Mouse (Mus musculus): ENCODE measurements around the gene Wdfy2. TPM values are rescaled to one million over a fixed set of nuclear protein-coding genes. Genes with fewer than 3 reads are reported as not detected.

The Wdfy2 gene
- polyA plus RNA-seq (2014; fragmentation: Nextera tagmentation; extraction: Ambion mirVana) = 7.4 and 7.6 TPM in 2 replicates

DNA sequence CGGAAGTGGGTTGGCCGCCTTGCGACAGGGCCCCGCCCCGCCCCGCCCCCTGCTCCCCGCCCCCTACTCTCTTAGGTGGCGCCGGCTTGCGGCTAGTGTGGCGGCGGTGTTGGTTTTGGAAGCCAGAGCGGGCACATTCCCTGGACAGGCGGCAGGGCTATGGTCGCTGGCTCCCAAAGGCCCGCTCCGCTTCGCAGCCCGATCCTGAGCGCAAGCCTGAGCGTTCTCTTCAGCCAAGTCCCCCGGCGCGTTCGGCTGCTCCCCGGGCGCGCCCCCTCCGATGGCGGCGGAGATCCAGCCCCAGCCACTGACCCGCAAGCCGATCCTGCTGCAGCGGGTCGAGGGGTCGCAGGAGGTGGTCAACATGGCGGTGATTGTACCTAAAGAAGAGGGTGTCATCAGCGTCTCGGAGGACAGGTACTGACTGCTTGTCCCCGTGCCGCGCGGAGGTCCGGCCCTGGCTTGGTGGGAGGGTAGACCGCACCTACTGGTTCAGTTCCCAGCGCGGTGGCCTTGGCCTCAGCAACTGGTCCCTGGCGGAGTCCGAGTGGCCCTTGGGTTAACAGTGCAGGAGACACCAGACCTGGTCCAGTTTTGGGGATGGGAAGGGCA is at the start of gene Wdfy2:
Wdfy2 (plus strand) TSS at position 38 of the 612 bp plus-strand sequence.
- Histone ChIP-seq H3K27ac (ENCODE audit: low read depth) (0 out of 2 replicates have a peak within 1 kb of the TSS, but pooled peaks have one; percentile 54), H3K36me3 (ENCODE audit: control insufficient read depth, insufficient read depth, low read length) (no peaks in the 10 kb centered on the region), H3K4me2 (ENCODE audit: low read length) (peak within 1 kb of the TSS; percentile 70), H3K9me3 (ENCODE audit: control insufficient read depth, low read length) (no peaks in the 10 kb centered on the region), H3K27me3 (replicated peaks; ENCODE audit: control insufficient read depth, insufficient read depth, low read length) (no peaks in the 10 kb centered on the region), H3K9ac (ENCODE audit: low read length) (peak within 1 kb of the TSS; percentile 63), H3K4me1 (replicated peaks; ENCODE audit: control insufficient read depth, insufficient read depth, low read length) (peaks cover 7% of the 10 kb centered on the region; the same call in 1 of the 2 replicates), H3K4me3 (ENCODE audit: low read depth, low read length) (peak within 1 kb of the TSS; percentile 85)
- ATAC-seq (replicated peaks; ENCODE audit: low FRiP score, low TSS enrichment, low read depth) (peak; percentile 57), DNase-seq (ENCODE audit: low spot score) (peak; percentile 93)
- WGBS = under 1% methylated on average over 45 of the region's 49 CpGs

DNA sequence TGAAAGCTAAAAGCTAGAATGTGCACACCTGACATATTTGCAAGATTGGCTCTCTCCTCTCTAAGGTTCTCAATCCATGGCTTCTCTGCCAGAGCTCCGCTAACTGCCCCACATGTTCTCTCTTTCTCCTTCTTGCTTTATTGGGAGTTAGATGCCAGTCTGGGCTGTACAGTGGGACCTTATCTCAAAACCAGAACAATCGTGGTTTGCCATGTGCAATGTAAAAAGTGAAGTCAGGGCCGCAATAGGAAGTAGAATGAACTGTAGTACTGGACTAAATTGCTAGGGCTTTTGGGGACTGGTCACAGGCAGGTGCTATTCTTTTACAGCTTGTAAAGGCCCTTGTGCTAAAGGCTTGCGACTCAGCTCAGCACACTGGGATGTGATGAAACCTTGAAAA is 48.2 kb upstream of the Wdfy2 start:
- H3K9ac ChIP-seq (ENCODE audit: low read length) = no peak overlapping the region
- no peaks in the 10 kb centered on the region for H3K9me3 ChIP-seq (ENCODE audit: control insufficient read depth, low read length)
- DNase-seq (ENCODE audit: low spot score) = no peak
- H3K4me1 ChIP-seq (replicated peaks; ENCODE audit: control insufficient read depth, insufficient read depth, low read length) = no peaks in the 10 kb centered on the region
- ATAC-seq (replicated peaks; ENCODE audit: low FRiP score, low TSS enrichment, low read depth) = no peak
- no peak overlapping the region for H3K4me3 ChIP-seq (ENCODE audit: low read depth, low read length)
- no peaks in the 10 kb centered on the region for H3K36me3 ChIP-seq (ENCODE audit: control insufficient read depth, insufficient read depth, low read length)
- H3K27ac ChIP-seq (ENCODE audit: low read depth) = no peak overlapping the region
- WGBS = 70% methylated on average over 4 of the region's 4 CpGs
- H3K4me2 ChIP-seq (ENCODE audit: low read length) = no peak overlapping the region
- H3K27me3 ChIP-seq (replicated peaks; ENCODE audit: control insufficient read depth, insufficient read depth, low read length) = no peaks in the 10 kb centered on the region

- no peak for DNase-seq (ENCODE audit: low spot score)
- Histone ChIP-seq H3K4me1 (replicated peaks; ENCODE audit: control insufficient read depth, insufficient read depth, low read length) (no peaks in the 10 kb centered on the region), H3K9ac (ENCODE audit: low read length) (no peak overlapping the region), H3K4me3 (ENCODE audit: low read depth, low read length) (no peak overlapping the region), H3K9me3 (ENCODE audit: control insufficient read depth, low read length) (no peaks in the 10 kb centered on the region), H3K36me3 (ENCODE audit: control insufficient read depth, insufficient read depth, low read length) (no peaks in the 10 kb centered on the region), H3K27ac (ENCODE audit: low read depth) (no peak overlapping the region), H3K27me3 (replicated peaks; ENCODE audit: control insufficient read depth, insufficient read depth, low read length) (no peaks in the 10 kb centered on the region), H3K4me2 (ENCODE audit: low read length) (no peak overlapping the region)
- 52% methylated on average over 7 of the region's 7 CpGs for WGBS
- ATAC-seq (replicated peaks; ENCODE audit: low FRiP score, low TSS enrichment, low read depth) = no peak
Measured at GRCm38 (mm10) chr14:62795719-62796118, 41.8 kb upstream of the Wdfy2 start.

DNA sequence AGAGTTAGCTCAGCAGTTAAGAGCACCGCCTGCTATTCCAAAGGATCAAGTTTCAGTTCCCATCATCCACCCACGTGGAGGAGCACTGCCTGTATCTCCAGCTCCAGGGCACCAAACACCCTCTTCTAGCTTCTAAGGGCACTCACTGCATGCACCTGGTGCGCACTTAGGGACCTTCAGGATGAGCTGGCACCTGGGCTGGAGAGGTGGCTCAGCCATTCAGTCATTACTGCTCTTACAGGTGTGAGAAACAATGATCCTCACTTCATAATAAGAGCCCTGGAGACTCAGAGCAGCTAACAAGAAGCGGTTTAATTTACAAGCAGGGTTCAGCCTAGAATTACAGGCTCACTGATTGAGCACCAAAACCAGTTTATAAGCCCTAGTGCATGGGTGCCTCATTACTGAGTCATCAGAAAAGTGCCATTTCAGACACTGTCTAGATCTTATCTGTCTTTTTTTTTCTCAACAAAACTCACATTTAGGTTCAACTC is 38.8 kb upstream of the Wdfy2 start:
- Histone ChIP-seq H3K9ac (ENCODE audit: low read length) (no peak overlapping the region), H3K36me3 (ENCODE audit: control insufficient read depth, insufficient read depth, low read length) (no peaks in the 10 kb centered on the region), H3K4me3 (ENCODE audit: low read depth, low read length) (no peak overlapping the region), H3K27ac (ENCODE audit: low read depth) (no peak overlapping the region), H3K9me3 (ENCODE audit: control insufficient read depth, low read length) (no peaks in the 10 kb centered on the region), H3K4me1 (replicated peaks; ENCODE audit: control insufficient read depth, insufficient read depth, low read length) (no peaks in the 10 kb centered on the region), H3K27me3 (replicated peaks; ENCODE audit: control insufficient read depth, insufficient read depth, low read length) (no peaks in the 10 kb centered on the region), H3K4me2 (ENCODE audit: low read length) (peak overlapping the region; percentile 24)
- peak; percentile 64 for DNase-seq (ENCODE audit: low spot score)
- ATAC-seq (replicated peaks; ENCODE audit: low FRiP score, low TSS enrichment, low read depth) = no peak
- WGBS = 6% methylated on average over 4 of the region's 4 CpGs

DNA sequence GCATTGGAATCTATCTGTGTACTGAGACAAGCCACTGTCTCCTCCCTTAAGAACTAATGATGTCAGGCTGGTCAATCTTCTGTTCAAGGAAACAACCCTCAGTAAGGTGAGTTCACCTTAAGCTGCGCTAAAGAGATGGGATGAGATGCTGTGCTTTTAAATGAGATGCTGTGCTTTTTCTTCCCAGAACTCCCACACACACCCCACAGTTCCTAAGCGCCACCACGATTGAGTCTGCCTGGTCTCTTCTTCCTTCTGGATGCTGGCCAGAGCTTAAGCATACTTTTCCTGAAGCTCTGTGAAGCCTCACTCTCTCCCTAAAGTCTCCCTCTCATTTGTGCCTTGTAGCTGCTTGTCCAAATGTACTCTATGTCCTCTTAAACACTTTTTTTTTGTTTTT is 36.7 kb upstream of the Wdfy2 start:
- no peaks in the 10 kb centered on the region for H3K4me1 ChIP-seq (replicated peaks; ENCODE audit: control insufficient read depth, insufficient read depth, low read length)
- no peak for ATAC-seq (replicated peaks; ENCODE audit: low FRiP score, low TSS enrichment, low read depth)
- H3K36me3 ChIP-seq (ENCODE audit: control insufficient read depth, insufficient read depth, low read length) = no peaks in the 10 kb centered on the region
- no peaks in the 10 kb centered on the region for H3K27me3 ChIP-seq (replicated peaks; ENCODE audit: control insufficient read depth, insufficient read depth, low read length)
- DNase-seq (ENCODE audit: low spot score) = no peak
- no peak overlapping the region for H3K9ac ChIP-seq (ENCODE audit: low read length)
- H3K9me3 ChIP-seq (ENCODE audit: control insufficient read depth, low read length) = no peaks in the 10 kb centered on the region
- 74% methylated on average over 3 of the region's 3 CpGs for WGBS
- H3K4me2 ChIP-seq (ENCODE audit: low read length) = no peak overlapping the region
- no peak overlapping the region for H3K4me3 ChIP-seq (ENCODE audit: low read depth, low read length)
- no peak overlapping the region for H3K27ac ChIP-seq (ENCODE audit: low read depth)

GRCm38 (mm10) chr14:62803204-62803603 is 34.3 kb upstream of the Wdfy2 start:
- Histone ChIP-seq H3K9ac (ENCODE audit: low read length) (no peak overlapping the region), H3K4me3 (ENCODE audit: low read depth, low read length) (no peak overlapping the region), H3K27ac (ENCODE audit: low read depth) (no peak overlapping the region), H3K9me3 (ENCODE audit: control insufficient read depth, low read length) (no peaks in the 10 kb centered on the region), H3K4me1 (replicated peaks; ENCODE audit: control insufficient read depth, insufficient read depth, low read length) (no peaks in the 10 kb centered on the region), H3K27me3 (replicated peaks; ENCODE audit: control insufficient read depth, insufficient read depth, low read length) (no peaks in the 10 kb centered on the region), H3K4me2 (ENCODE audit: low read length) (no peak overlapping the region), H3K36me3 (ENCODE audit: control insufficient read depth, insufficient read depth, low read length) (no peaks in the 10 kb centered on the region)
- 63% methylated on average over 5 of the region's 5 CpGs for WGBS
- DNase-seq (ENCODE audit: low spot score) = no peak
- ATAC-seq (replicated peaks; ENCODE audit: low FRiP score, low TSS enrichment, low read depth) = no peak

DNA sequence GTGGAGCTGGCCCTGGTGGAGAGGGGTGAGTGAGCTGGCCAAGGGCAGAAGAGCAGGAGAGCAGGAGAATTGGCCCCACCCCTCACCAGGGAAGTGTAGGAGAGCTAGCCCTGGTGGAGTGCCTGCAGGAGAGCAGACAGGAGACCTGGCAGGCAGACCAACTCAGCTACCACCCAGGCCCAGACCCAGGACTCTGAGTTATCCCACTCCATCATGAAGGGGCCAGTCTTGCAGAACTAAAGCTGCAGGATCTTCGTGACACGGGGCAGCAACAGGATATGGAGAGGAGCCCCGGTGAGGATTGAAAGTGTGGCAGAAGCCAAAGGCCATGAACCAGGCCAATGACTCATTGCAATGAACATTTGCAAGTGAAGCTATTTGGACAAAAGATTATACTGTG is 30.6 kb upstream of the Wdfy2 start:
- WGBS = 52% methylated on average over 3 of the region's 3 CpGs
- H3K9ac ChIP-seq (ENCODE audit: low read length) = no peak overlapping the region
- H3K4me1 ChIP-seq (replicated peaks; ENCODE audit: control insufficient read depth, insufficient read depth, low read length) = no peaks in the 10 kb centered on the region
- ATAC-seq (replicated peaks; ENCODE audit: low FRiP score, low TSS enrichment, low read depth) (no peak), DNase-seq (ENCODE audit: low spot score) (no peak)
- H3K9me3 ChIP-seq (ENCODE audit: control insufficient read depth, low read length) = no peaks in the 10 kb centered on the region
- H3K27ac ChIP-seq (ENCODE audit: low read depth) = no peak overlapping the region
- H3K36me3 ChIP-seq (ENCODE audit: control insufficient read depth, insufficient read depth, low read length) = no peaks in the 10 kb centered on the region
- no peak overlapping the region for H3K4me2 ChIP-seq (ENCODE audit: low read length)
- H3K27me3 ChIP-seq (replicated peaks; ENCODE audit: control insufficient read depth, insufficient read depth, low read length) = no peaks in the 10 kb centered on the region
- H3K4me3 ChIP-seq (ENCODE audit: low read depth, low read length) = no peak overlapping the region

GRCm38 (mm10) chr14:62808661-62809523 is 28.6 kb upstream of the Wdfy2 start:
- H3K4me2 ChIP-seq (ENCODE audit: low read length) = no peak overlapping the region
- ATAC-seq (replicated peaks; ENCODE audit: low FRiP score, low TSS enrichment, low read depth) = no peak
- no peak for DNase-seq (ENCODE audit: low spot score)
- no peaks in the 10 kb centered on the region for H3K36me3 ChIP-seq (ENCODE audit: control insufficient read depth, insufficient read depth, low read length)
- no peak overlapping the region for H3K4me3 ChIP-seq (ENCODE audit: low read depth, low read length)
- H3K4me1 ChIP-seq (replicated peaks; ENCODE audit: control insufficient read depth, insufficient read depth, low read length) = no peaks in the 10 kb centered on the region
- 51% methylated on average over 7 of the region's 7 CpGs for WGBS
- no peaks in the 10 kb centered on the region for H3K27me3 ChIP-seq (replicated peaks; ENCODE audit: control insufficient read depth, insufficient read depth, low read length)
- H3K27ac ChIP-seq (ENCODE audit: low read depth) = no peak overlapping the region
- H3K9me3 ChIP-seq (ENCODE audit: control insufficient read depth, low read length) = no peaks in the 10 kb centered on the region
- no peak overlapping the region for H3K9ac ChIP-seq (ENCODE audit: low read length)
